Mouse (Mus musculus) liver, adult 2 months (tissue): Measurements from ENCODE around the gene Hapln3. TPM values are rescaled to one million over a fixed set of nuclear protein-coding genes. Genes with fewer than 3 reads are reported as not detected.

ENCODE experiments used
- DNase-seq: peaks from one replicate; pipeline ENCODE4 v3.0.0-alpha.2; 2011; ENCODE audit warnings: low read depth, low spot score; ENCODE audit errors: extremely low read depth
- H3K27ac ChIP-seq: fragments of 200-500 bp; replicated peaks from 2 replicates; pipeline ENCODE4 v1.5.1; 2012; ENCODE audit warnings: low read depth, mild to moderate bottlenecking, control low read depth, inconsistent platforms, low read length; ENCODE audit not compliant: insufficient read depth
- H3K27me3 ChIP-seq: fragments of 200-500 bp; 2 replicates; pipeline ENCODE4 v1.6.1; 2012; ENCODE audit warnings: mild to moderate bottlenecking, moderate library complexity, low read length, inconsistent platforms; ENCODE audit not compliant: control insufficient read depth, insufficient read depth
- H3K36me3 ChIP-seq: fragments of 200-500 bp; 2 replicates; pipeline ENCODE4 v1.6.1; 2012; ENCODE audit warnings: low read length, inconsistent platforms; ENCODE audit not compliant: control insufficient read depth, insufficient read depth
- H3K4me1 ChIP-seq: fragments of 200-500 bp; 2 replicates; pipeline ENCODE4 v1.6.1; 2011; ENCODE audit warnings: low read length; ENCODE audit not compliant: control insufficient read depth, insufficient read depth
- H3K4me3 ChIP-seq: fragments of 200-500 bp; 2 replicates; pipeline ENCODE4 v1.5.1; 2011; ENCODE audit warnings: low read depth, mild to moderate bottlenecking, control low read depth, low read length, moderate library complexity; ENCODE audit not compliant: insufficient read depth
- H3K79me2 ChIP-seq: fragments of 200-500 bp; 2 replicates; pipeline ENCODE4 v1.6.1; 2012; ENCODE audit warnings: inconsistent platforms, mild to moderate bottlenecking, low read length, moderate library complexity; ENCODE audit not compliant: control insufficient read depth, insufficient read depth
- H3K9ac ChIP-seq: fragments of 200-500 bp; 2 replicates; pipeline ENCODE4 v1.6.1; 2012; ENCODE audit warnings: low read depth, mild to moderate bottlenecking, control low read depth, inconsistent platforms, low read length
- CTCF ChIP-seq: fragments of 200-500 bp; IDR thresholded peaks from 2 replicates; pipeline ENCODE4 v1.5.1; 2011; ENCODE audit warnings: low read depth, low read length, control low read depth
- POLR2A ChIP-seq: fragments of 200-500 bp; IDR thresholded peaks from 2 replicates; pipeline ENCODE4 v1.6.1; 2011; ENCODE audit warnings: low read length, control low read depth; ENCODE audit not compliant: insufficient read depth; ENCODE audit errors: extremely low read depth
- WGBS: fragments of 180-500 bp; shearing (Covaris S2); methylation state at CpG from one replicate; pipeline ENCODE4 v1.1.7; 2018; 5-methylcytosine and 5-hydroxymethylcytosine counted together
- polyA plus RNA-seq: library from polyadenylated mRNA; depleted of rRNA; stranded (reverse); fragments of >200 nt; gene quantifications from 2 replicates; pipeline ENCODE4 v1.2.3, GENCODE M21; 2012
- total RNA-seq: library from RNA; depleted of rRNA; stranded (reverse); fragments of >200 nt; gene quantifications from 2 replicates; pipeline ENCODE4 v1.2.3, GENCODE M21; 2014

The Hapln3 gene
- total and polyA plus RNA-seq, 2 experiments = 0.05 TPM; not detected in 1

DNA sequence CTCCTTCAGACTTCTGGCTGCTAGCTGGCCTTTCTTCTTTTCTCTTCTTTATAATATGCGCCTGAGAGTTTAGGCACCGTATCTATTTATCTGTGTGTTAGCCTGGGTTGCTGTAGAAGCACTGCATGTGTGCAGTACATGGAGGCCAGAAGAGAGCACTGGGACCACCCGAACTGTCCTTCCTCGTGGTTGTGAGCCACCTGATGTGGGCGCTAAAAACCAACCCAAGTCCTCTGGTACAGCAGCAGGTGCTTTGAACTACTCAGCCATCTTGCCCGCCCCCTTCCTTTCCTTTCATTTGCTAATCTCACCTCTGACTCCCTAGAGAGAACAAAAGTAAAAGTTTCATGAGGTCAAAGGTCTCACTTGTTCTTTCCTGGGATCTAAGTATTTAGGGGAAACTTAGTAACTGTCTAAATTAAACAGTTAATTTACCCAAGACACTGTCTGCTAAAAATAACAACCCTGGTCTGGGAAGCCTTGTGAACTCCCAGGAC is 8.6 kb upstream of the Hapln3 start:
- H3K4me3 ChIP-seq = no peak overlapping the region
- H3K36me3 ChIP-seq = no peaks in the 10 kb centered on the region
- no peaks in the 10 kb centered on the region for H3K79me2 ChIP-seq
- no peak for TF ChIP-seq CTCF
- no peak for TF ChIP-seq POLR2A
- no peaks in the 10 kb centered on the region for H3K4me1 ChIP-seq
- no peaks in the 10 kb centered on the region for H3K27me3 ChIP-seq
- DNase-seq = no peak
- no peak overlapping the region for H3K27ac ChIP-seq
- H3K9ac ChIP-seq = no peak overlapping the region
- 82% methylated on average over 6 of the region's 6 CpGs for WGBS

DNA sequence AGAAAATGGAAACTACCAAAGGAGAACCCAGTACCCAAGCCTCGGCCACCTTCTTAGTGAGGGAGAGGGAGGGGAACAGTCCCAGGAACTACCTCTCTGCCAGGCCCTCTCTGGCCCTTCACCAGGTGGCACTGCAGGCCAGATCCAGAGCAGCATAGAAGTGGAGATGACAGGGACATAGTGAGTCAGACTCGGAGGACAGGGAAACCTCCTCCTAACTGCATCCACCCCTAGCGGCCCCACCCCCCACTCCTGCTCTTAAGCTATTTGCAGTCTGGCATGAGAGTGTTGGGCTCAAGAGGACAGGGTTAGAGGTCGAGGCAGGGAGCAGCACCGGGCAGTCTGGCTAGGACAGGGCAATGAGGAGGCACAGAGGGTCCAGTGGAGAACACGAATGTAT is 2.6 kb upstream of the Hapln3 start:
- no peak for DNase-seq
- no peaks in the 10 kb centered on the region for H3K36me3 ChIP-seq
- H3K27me3 ChIP-seq = peaks cover 4% of the 10 kb centered on the region; the same call in 1 of the 2 replicates
- TF ChIP-seq POLR2A (no peak), CTCF (0 out of 2 replicates have a peak, but pooled peaks have one; percentile 10)
- H3K4me1 ChIP-seq = no peaks in the 10 kb centered on the region; the same call in 1 of the 2 replicates
- no peak overlapping the region for H3K4me3 ChIP-seq
- WGBS = 30% methylated on average over 6 of the region's 6 CpGs
- no peak overlapping the region for H3K9ac ChIP-seq
- no peaks in the 10 kb centered on the region for H3K79me2 ChIP-seq
- no peak overlapping the region for H3K27ac ChIP-seq

DNA sequence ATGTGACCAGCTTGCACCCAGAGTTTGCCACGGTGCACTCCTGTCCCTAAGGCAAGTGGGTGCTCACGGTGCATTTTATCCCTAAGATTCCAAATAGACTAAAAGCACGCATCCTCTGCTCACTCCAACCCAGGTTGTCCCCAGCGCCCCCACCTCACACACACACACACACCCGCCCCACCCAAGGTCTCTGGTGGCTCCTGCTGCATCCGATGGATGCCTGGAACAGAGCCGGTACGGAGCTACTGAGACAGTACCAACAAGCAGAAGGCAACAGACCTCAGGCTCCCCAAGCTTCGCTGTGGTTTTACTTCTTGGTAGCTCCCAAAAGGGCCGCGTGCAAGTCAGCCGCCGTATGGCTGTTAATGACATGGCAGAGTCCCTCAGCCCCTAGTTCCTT is 433 bp downstream of the Hapln3 start:
- Histone ChIP-seq H3K36me3 (no peaks in the 10 kb centered on the region), H3K9ac (no peak overlapping the region), H3K4me1 (no peaks in the 10 kb centered on the region; the same call in 1 of the 2 replicates), H3K4me3 (no peak overlapping the region), H3K27me3 (peaks cover 4% of the 10 kb centered on the region; the same call in 1 of the 2 replicates), H3K27ac (no peak overlapping the region), H3K79me2 (no peaks in the 10 kb centered on the region)
- WGBS = 27% methylated on average over 13 of the region's 13 CpGs
- no peak for DNase-seq
- TF ChIP-seq POLR2A (no peak), CTCF (no peak)

DNA sequence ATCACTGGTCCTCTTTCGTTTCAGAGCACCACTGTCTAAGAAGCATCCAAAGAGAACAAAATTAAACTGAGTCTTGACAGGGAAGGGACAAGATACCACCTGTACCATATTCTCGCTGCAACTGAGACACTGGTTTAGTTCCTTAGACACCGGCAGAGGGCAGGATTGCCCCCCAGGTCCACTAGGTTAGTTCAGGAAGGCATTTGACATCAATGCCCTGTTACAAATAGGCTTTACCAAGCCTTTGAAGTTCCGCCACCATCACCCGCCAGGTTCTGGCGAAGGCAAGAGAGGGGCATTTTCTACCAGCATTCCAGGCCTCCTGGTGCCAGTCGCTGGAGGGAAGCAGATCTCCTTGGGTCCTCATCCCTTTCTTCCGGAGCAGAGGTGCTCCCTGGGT is 935 bp downstream of the Hapln3 start:
- peaks cover 4% of the 10 kb centered on the region; the same call in 1 of the 2 replicates for H3K27me3 ChIP-seq
- no peak overlapping the region for H3K4me3 ChIP-seq
- no peaks in the 10 kb centered on the region; the same call in 1 of the 2 replicates for H3K4me1 ChIP-seq
- DNase-seq = no peak
- no peaks in the 10 kb centered on the region for H3K36me3 ChIP-seq
- H3K9ac ChIP-seq = no peak overlapping the region
- no peaks in the 10 kb centered on the region for H3K79me2 ChIP-seq
- TF ChIP-seq CTCF (no peak), POLR2A (no peak)
- H3K27ac ChIP-seq = no peak overlapping the region
- 36% methylated on average over 8 of the region's 8 CpGs for WGBS

DNA sequence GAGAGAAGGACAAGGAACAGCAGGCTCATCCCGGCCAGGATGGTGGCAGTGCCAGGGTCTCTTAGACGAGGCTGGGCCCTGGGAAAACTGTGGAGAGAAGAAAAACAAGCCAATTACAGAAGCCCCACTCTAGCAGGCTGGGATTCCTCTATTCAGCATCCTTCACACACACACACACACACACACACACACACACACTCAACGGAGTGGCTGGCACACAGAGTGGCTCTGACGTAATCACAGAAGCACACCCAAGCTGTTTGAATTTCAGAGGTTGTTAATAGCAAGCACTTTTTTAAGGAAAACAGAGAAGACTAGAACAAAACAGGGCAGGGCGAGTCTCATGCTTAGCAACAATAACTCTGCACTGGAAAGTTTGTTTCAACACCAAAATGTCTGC is 7.4 kb downstream of the Hapln3 start:
- Histone ChIP-seq H3K36me3 (no peaks in the 10 kb centered on the region), H3K4me3 (no peak overlapping the region), H3K27ac (no peak overlapping the region), H3K79me2 (no peaks in the 10 kb centered on the region), H3K4me1 (no peaks in the 10 kb centered on the region), H3K9ac (no peak overlapping the region), H3K27me3 (no peaks in the 10 kb centered on the region)
- TF ChIP-seq POLR2A = no peak
- DNase-seq = no peak
- 67% methylated on average over 5 of the region's 5 CpGs for WGBS

DNA sequence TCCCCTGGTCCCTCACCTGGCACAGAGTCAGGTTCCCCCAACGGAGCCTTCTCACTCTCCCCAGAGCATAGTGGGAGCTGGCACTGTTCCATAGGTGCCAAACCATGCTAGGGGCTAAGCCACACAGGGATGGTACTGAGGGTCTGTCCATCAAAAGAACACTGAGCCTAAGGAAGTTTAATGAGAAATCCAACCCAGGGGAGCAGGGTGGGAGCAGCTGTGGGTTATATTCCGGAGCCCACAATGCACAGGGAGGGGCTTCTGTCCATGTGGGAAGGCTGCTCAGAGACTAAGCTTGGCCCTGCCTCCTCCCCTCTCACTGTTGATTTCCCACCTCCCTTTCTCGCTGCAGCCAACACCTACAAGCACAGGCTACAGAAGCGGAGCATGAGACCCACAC is 17.0 kb downstream of the Hapln3 start:
- Histone ChIP-seq H3K36me3 (no peaks in the 10 kb centered on the region), H3K27me3 (no peaks in the 10 kb centered on the region), H3K9ac (no peak overlapping the region), H3K27ac (no peak overlapping the region), H3K4me1 (no peaks in the 10 kb centered on the region), H3K4me3 (no peak overlapping the region), H3K79me2 (no peaks in the 10 kb centered on the region)
- TF ChIP-seq POLR2A (no peak), CTCF (no peak)
- 59% methylated on average over 4 of the region's 4 CpGs for WGBS
- no peak for DNase-seq
